Mouse (Mus musculus) layer of hippocampus, postnatal 36 days (tissue): ENCODE measurements at regions not wholly inside any gene's neighbourhood (a gene's known extent, or its start where the extent isn't known, plus 50 kb on each side); places are given as distances from the start of the nearest gene placed in this dataset.

Experiments used
- DNase-seq, 2 experiments: peaks; one replicate each; pipeline ENCODE4 v3.0.0; 2022

DNA sequence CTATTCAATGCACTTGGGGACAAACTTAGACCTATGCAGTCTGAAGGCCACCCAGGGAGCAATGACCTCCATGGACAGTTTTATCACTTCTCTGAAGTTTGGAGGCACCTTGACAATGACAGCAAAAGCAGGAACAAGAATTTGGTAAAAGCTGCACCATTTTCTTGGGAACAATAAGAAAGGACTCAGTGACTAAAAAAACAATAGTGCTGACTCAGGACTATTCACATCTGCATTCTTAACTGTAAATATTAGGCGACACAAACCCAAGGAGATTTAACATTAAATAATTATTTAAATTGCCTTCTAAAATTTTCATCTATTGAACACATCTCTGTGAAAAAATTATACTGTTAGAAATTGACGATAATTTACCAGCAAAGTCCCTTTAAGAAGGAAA lies 356.2 kb downstream of the Nup35 start:
- no peak for DNase-seq

GRCm38 (mm10) chr2:80998296-80998695 lies 381.3 kb downstream of the Nup35 start:
- DNase-seq, result no peak

GRCm38 (mm10) chr2:81007071-81007470 lies 390.0 kb downstream of the Nup35 start:
- no peak for DNase-seq

GRCm38 (mm10) chr2:81023620-81024019 lies 406.6 kb downstream of the Nup35 start:
- no peak for DNase-seq
